Mouse (Mus musculus): ENCODE measurements around the gene Ttc36. TPM values are rescaled to one million over a fixed set of nuclear protein-coding genes. Genes with fewer than 3 reads are reported as not detected.

Ttc36 gene
- total and polyA plus RNA-seq, 3 experiments, result 0.96 to 1.3 (median 0.97) TPM

DNA sequence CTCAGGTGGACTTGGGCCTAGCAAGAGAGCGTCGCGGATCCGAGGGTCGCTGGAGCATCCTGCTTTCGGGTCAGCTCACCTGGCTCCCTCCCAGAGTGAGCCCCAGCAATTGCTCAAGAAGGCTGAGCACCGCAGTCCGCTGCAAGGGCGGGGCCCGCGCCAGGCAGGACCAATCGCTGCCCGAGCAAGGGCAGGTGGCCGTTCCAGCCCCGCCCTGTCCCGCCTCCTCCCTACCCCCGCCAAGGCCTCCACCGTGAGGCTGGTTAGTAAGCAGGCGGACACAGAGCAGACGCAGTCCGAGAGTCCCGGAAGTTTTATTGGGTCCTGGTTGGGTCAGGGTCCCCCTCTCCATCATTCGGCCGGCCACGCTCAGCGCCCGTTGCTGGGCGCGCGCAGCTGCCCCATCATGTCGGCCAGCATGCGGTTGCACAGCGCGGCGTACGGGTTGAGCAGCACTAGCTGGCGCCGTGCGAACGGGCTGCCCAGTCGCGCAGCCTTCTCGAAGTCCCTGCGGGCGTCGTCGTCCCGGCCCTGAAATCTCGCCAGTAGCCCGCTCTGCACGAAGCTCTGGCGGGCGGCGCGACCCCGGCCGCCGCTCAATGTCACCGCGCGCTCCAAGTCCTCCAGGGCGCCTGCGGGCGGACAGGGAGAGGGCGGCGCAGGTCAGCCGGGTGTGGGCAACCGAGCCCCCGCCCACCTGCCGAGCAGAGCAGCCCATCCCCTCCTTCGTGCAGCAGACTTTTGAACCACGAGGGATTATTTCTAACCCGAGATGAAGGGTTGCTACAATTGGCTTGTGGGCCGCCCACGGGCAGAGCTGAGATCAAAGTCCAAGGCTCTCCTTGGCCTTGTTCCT lies 3.5 kb downstream of the Ttc36 start, which contains the start of gene Tmem25:
TSS of gene Tmem25 (minus strand) at position 206 of the 856 bp plus-strand sequence.
- Histone ChIP-seq H3K4me3 (peak within 1 kb of the TSS; percentile 58), H3K36me3 (ENCODE audit: control insufficient read depth, insufficient read depth, low read length) (no peaks in the 10 kb centered on the region), H3K27me3 (ENCODE audit: control insufficient read depth, insufficient read depth, low read length) (no peaks in the 10 kb centered on the region), H3K27ac (peak within 1 kb of the TSS; percentile 77), H3K79me2 (replicated peaks; ENCODE audit: control insufficient read depth, insufficient read depth, low read length) (no peaks in the 10 kb centered on the region), H3K4me1 (ENCODE audit: control insufficient read depth, insufficient read depth, low read length) (no peaks in the 10 kb centered on the region), H3K9ac (ENCODE audit: low read depth, low read length) (peak within 1 kb of the TSS; percentile 78)
- intact Hi-C loops (cut with DNase I), result no loop called here
- DNase-seq, result peak; percentile 86 to 89
- no peak for TF ChIP-seq EP300 (IDR thresholded peaks at IDR 0.05; ENCODE audit: insufficient read depth, low read depth, low read length)
- TF ChIP-seq POLR2A (IDR thresholded peaks at IDR 0.05; ENCODE audit: insufficient read depth, low read depth, low read length), result peak; percentile 62
- no peak for TF ChIP-seq CTCF (IDR thresholded peaks at IDR 0.05)
- under 1% methylated on average over 75 of the region's 75 CpGs for WGBS

- DNase-seq, result no peak
- Histone ChIP-seq H3K9ac (ENCODE audit: low read depth, low read length) (no peak overlapping the region), H3K27me3 (ENCODE audit: control insufficient read depth, insufficient read depth, low read length) (no peaks in the 10 kb centered on the region), H3K4me1 (ENCODE audit: control insufficient read depth, insufficient read depth, low read length) (no peaks in the 10 kb centered on the region), H3K27ac (no peak overlapping the region), H3K79me2 (replicated peaks; ENCODE audit: control insufficient read depth, insufficient read depth, low read length) (no peaks in the 10 kb centered on the region), H3K4me3 (no peak overlapping the region; the same call in 1 of the 2 replicates), H3K36me3 (ENCODE audit: control insufficient read depth, insufficient read depth, low read length) (no peaks in the 10 kb centered on the region)
- intact Hi-C loops (cut with DNase I), result no loop called here
- 57% methylated on average over 7 of the region's 7 CpGs for WGBS
- no peak for TF ChIP-seq POLR2A (IDR thresholded peaks at IDR 0.05; ENCODE audit: insufficient read depth, low read depth, low read length)
- TF ChIP-seq EP300 (IDR thresholded peaks at IDR 0.05; ENCODE audit: insufficient read depth, low read depth, low read length), result no peak
- TF ChIP-seq CTCF (IDR thresholded peaks at IDR 0.05), result no peak
These were observed 4.6 kb downstream of the Ttc36 start for GRCm38 (mm10) chr9:44798298-44798697.

- no peak overlapping the region for H3K27ac ChIP-seq
- intact Hi-C loops (cut with DNase I), result no loop called here
- no peaks in the 10 kb centered on the region for H3K79me2 ChIP-seq (replicated peaks; ENCODE audit: control insufficient read depth, insufficient read depth, low read length)
- no peak for DNase-seq
- no peaks in the 10 kb centered on the region for H3K27me3 ChIP-seq (ENCODE audit: control insufficient read depth, insufficient read depth, low read length)
- TF ChIP-seq EP300 (IDR thresholded peaks at IDR 0.05; ENCODE audit: insufficient read depth, low read depth, low read length), result no peak
- TF ChIP-seq CTCF (IDR thresholded peaks at IDR 0.05), result no peak
- TF ChIP-seq POLR2A (IDR thresholded peaks at IDR 0.05; ENCODE audit: insufficient read depth, low read depth, low read length), result no peak
- H3K36me3 ChIP-seq (ENCODE audit: control insufficient read depth, insufficient read depth, low read length), result no peaks in the 10 kb centered on the region
- H3K9ac ChIP-seq (ENCODE audit: low read depth, low read length), result no peak overlapping the region
- no peaks in the 10 kb centered on the region for H3K4me1 ChIP-seq (ENCODE audit: control insufficient read depth, insufficient read depth, low read length)
- H3K4me3 ChIP-seq, result no peak overlapping the region
- 78% methylated on average over 9 of the region's 9 CpGs for WGBS
These were observed 10.0 kb downstream of the Ttc36 start for GRCm38 (mm10) chr9:44792842-44793241.

DNA sequence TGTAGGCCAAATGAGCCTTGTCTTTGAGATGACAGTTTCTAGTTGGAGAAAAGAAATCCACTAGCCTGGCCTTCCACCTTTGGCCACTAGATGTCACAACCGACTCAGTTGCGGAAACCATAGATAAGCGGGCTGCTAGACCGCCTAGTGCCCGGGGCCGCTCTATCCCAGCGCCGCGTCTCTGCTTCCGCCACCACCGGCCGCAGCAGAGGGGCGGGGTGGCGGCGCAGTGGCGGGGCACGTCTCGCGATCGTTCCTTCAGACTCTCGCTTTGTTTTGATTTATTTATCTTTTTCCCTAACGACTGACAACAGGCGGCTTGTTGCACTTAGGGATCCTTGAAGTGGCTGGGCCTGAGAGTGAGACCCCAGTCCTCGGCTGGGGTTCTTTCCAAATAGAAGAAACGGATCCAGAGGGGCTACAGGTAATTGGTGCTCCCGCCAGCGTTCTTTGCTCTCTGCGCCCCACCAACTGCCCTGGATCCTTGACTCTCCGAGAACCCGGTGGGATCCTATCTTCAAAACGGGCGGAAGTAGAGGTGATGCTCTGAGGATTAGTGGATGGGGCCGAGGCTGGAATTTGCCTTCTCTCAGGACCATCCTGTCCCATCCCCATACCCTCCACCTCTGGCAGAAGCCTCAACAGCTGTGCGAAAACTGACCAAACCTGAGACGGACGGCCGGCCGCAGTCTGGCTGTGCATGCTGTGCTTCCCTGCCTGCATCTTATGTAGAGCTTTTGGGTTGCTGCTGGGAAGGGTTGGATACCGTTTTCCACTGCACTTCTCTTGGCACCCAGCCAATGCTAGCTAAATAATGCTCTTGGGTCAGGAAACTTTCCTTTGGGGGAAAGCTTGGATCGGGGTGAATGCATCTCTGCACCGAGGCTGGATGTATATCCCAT lies 29.9 kb downstream of the Ttc36 start:
- Histone ChIP-seq H3K36me3 (ENCODE audit: control insufficient read depth, insufficient read depth, low read length) (peaks cover 3% of the 10 kb centered on the region), H3K9ac (ENCODE audit: low read depth, low read length) (peak overlapping the region; percentile 70), H3K27ac (peak overlapping the region; percentile 89), H3K27me3 (ENCODE audit: control insufficient read depth, insufficient read depth, low read length) (no peaks in the 10 kb centered on the region), H3K4me3 (peak overlapping the region; percentile 83), H3K4me1 (ENCODE audit: control insufficient read depth, insufficient read depth, low read length) (peaks cover 4% of the 10 kb centered on the region; the same call in 1 of the 2 replicates), H3K79me2 (replicated peaks; ENCODE audit: control insufficient read depth, insufficient read depth, low read length) (no peaks in the 10 kb centered on the region; the same call in 1 of the 2 replicates)
- intact Hi-C loops (cut with DNase I), result loop anchor here (2.0 to 5.0 kb wide), 3 partner anchors 109 to 189 kb away; partner anchors contain the start of genes Atp5l and Kmt2a
- DNase-seq, result peak; percentile 93 to 94
- peak; percentile 95 for TF ChIP-seq CTCF (IDR thresholded peaks at IDR 0.05)
- TF ChIP-seq EP300 (IDR thresholded peaks at IDR 0.05; ENCODE audit: insufficient read depth, low read depth, low read length), result peak; percentile 90
- TF ChIP-seq POLR2A (IDR thresholded peaks at IDR 0.05; ENCODE audit: insufficient read depth, low read depth, low read length), result peak; percentile 72
- under 1% methylated on average over 41 of the region's 41 CpGs for WGBS

DNA sequence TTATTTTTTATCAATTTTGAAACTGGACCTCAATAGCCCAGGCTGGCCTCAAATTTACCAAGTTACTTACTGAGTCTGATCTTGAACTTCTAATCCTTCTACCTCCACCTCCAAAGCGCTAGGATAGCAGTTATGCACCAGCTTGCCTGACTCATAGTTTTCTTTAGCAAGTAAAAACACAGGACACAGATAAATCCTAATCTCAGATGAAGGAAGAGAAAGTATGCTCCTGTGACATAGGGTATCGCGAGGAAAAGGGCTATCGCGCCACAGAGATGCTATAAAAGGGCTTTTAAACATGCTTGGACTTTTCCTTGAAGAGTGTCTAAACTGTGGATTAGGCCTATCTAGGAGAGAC lies 30.5 kb downstream of the Ttc36 start:
- intact Hi-C loops (cut with DNase I), result loop anchor here (2.0 to 5.0 kb wide), 3 partner anchors 110 to 190 kb away; partner anchors contain the start of genes Atp5l and Kmt2a

More for the DNA sequence above, 30.5 kb downstream of the Ttc36 start:
- Histone ChIP-seq H3K27me3 (ENCODE audit: control insufficient read depth, insufficient read depth, low read length) (no peaks in the 10 kb centered on the region), H3K36me3 (ENCODE audit: control insufficient read depth, insufficient read depth, low read length) (peaks cover 3% of the 10 kb centered on the region), H3K4me1 (ENCODE audit: control insufficient read depth, insufficient read depth, low read length) (peaks cover 4% of the 10 kb centered on the region; the same call in 1 of the 2 replicates), H3K27ac (no peak overlapping the region), H3K9ac (ENCODE audit: low read depth, low read length) (no peak overlapping the region), H3K4me3 (no peak overlapping the region), H3K79me2 (replicated peaks; ENCODE audit: control insufficient read depth, insufficient read depth, low read length) (no peaks in the 10 kb centered on the region; the same call in 1 of the 2 replicates)
- 8% methylated on average over 5 of the region's 5 CpGs for WGBS
- DNase-seq, result no peak
- TF ChIP-seq POLR2A (IDR thresholded peaks at IDR 0.05; ENCODE audit: insufficient read depth, low read depth, low read length), result no peak
- TF ChIP-seq EP300 (IDR thresholded peaks at IDR 0.05; ENCODE audit: insufficient read depth, low read depth, low read length), result no peak
- TF ChIP-seq CTCF (IDR thresholded peaks at IDR 0.05), result no peak

Measured in heart, adult 2 months (tissue).